Mouse (Mus musculus): ENCODE data around the gene Itch. TPM values are rescaled to one million over a fixed set of nuclear protein-coding genes. Genes with fewer than 3 reads are reported as not detected.

The Itch gene
- polyA plus RNA-seq, 1 experiment from 2014 or later = 18.4 TPM

GRCm38 (mm10) chr2:155091743-155092075, 41.6 kb upstream of the Itch start:
- Histone ChIP-seq H3K36me3 (ENCODE audit: control insufficient read depth, insufficient read depth, low read length) (no peaks in the 10 kb centered on the region), H3K9ac (ENCODE audit: low read length) (no peak overlapping the region), H3K4me1 (replicated peaks; ENCODE audit: control insufficient read depth, insufficient read depth) (no peaks in the 10 kb centered on the region), H3K9me3 (ENCODE audit: control insufficient read depth, low read length) (no peaks in the 10 kb centered on the region), H3K4me2 (replicated peaks; ENCODE audit: low read depth) (no peak overlapping the region), H3K4me3 (ENCODE audit: low read depth, low read length) (no peak overlapping the region), H3K27me3 (ENCODE audit: control insufficient read depth, insufficient read depth, low read length) (no peaks in the 10 kb centered on the region), H3K27ac (replicated peaks) (no peak overlapping the region)
- no peak for DNase-seq (ENCODE audit: low spot score)
- no peak for ATAC-seq (ENCODE audit: low FRiP score, low TSS enrichment)
- TF ChIP-seq CTCF (IDR thresholded peaks at IDR 0.05; ENCODE audit: low read depth) (no peak), EP300 (optimal IDR thresholded peaks at IDR 0.05) (no peak)
- 80% methylated on average over 3 of the region's 3 CpGs for WGBS

GRCm38 (mm10) chr2:155093418-155093817, 39.9 kb upstream of the Itch start:
- ATAC-seq (ENCODE audit: low FRiP score, low TSS enrichment) = no peak
- Histone ChIP-seq H3K36me3 (ENCODE audit: control insufficient read depth, insufficient read depth, low read length) (no peaks in the 10 kb centered on the region), H3K27ac (replicated peaks) (no peak overlapping the region), H3K4me1 (replicated peaks; ENCODE audit: control insufficient read depth, insufficient read depth) (no peaks in the 10 kb centered on the region), H3K4me3 (ENCODE audit: low read depth, low read length) (no peak overlapping the region), H3K9me3 (ENCODE audit: control insufficient read depth, low read length) (no peaks in the 10 kb centered on the region), H3K9ac (ENCODE audit: low read length) (no peak overlapping the region), H3K4me2 (replicated peaks; ENCODE audit: low read depth) (no peak overlapping the region), H3K27me3 (ENCODE audit: control insufficient read depth, insufficient read depth, low read length) (no peaks in the 10 kb centered on the region)
- TF ChIP-seq CTCF (IDR thresholded peaks at IDR 0.05; ENCODE audit: low read depth) (no peak), EP300 (optimal IDR thresholded peaks at IDR 0.05) (no peak)
- 44% methylated on average over 4 of the region's 4 CpGs for WGBS
- DNase-seq (ENCODE audit: low spot score) = no peak

GRCm38 (mm10) chr2:155098720-155099380, 34.5 kb upstream of the Itch start:
- H3K4me3 ChIP-seq (ENCODE audit: low read depth, low read length) = no peak overlapping the region
- no peaks in the 10 kb centered on the region for H3K36me3 ChIP-seq (ENCODE audit: control insufficient read depth, insufficient read depth, low read length)
- H3K4me1 ChIP-seq (replicated peaks; ENCODE audit: control insufficient read depth, insufficient read depth) = no peaks in the 10 kb centered on the region
- H3K9ac ChIP-seq (ENCODE audit: low read length) = no peak overlapping the region
- no peak overlapping the region for H3K27ac ChIP-seq (replicated peaks)
- ATAC-seq (ENCODE audit: low FRiP score, low TSS enrichment) (0 out of 2 replicates have a peak, but pooled peaks have one; percentile 21), DNase-seq (ENCODE audit: low spot score) (no peak)
- no peaks in the 10 kb centered on the region for H3K27me3 ChIP-seq (ENCODE audit: control insufficient read depth, insufficient read depth, low read length)
- H3K9me3 ChIP-seq (ENCODE audit: control insufficient read depth, low read length) = no peaks in the 10 kb centered on the region
- 82% methylated on average over 9 of the region's 9 CpGs for WGBS
- no peak overlapping the region for H3K4me2 ChIP-seq (replicated peaks; ENCODE audit: low read depth)
- TF ChIP-seq CTCF (IDR thresholded peaks at IDR 0.05; ENCODE audit: low read depth) (peak; percentile 51), EP300 (optimal IDR thresholded peaks at IDR 0.05) (no peak)

GRCm38 (mm10) chr2:155099421-155099820, 33.9 kb upstream of the Itch start:
- no peak overlapping the region for H3K9ac ChIP-seq (ENCODE audit: low read length)
- no peaks in the 10 kb centered on the region for H3K9me3 ChIP-seq (ENCODE audit: control insufficient read depth, low read length)
- peak; percentile 25 for DNase-seq (ENCODE audit: low spot score)
- TF ChIP-seq EP300 (optimal IDR thresholded peaks at IDR 0.05) (no peak), CTCF (IDR thresholded peaks at IDR 0.05; ENCODE audit: low read depth) (no peak)
- no peak overlapping the region for H3K27ac ChIP-seq (replicated peaks)
- 60% methylated on average over 7 of the region's 7 CpGs for WGBS
- H3K36me3 ChIP-seq (ENCODE audit: control insufficient read depth, insufficient read depth, low read length) = no peaks in the 10 kb centered on the region
- ATAC-seq (ENCODE audit: low FRiP score, low TSS enrichment) = peak; percentile 21; the same call in 1 of the 2 replicates
- H3K4me2 ChIP-seq (replicated peaks; ENCODE audit: low read depth) = no peak overlapping the region
- H3K4me3 ChIP-seq (ENCODE audit: low read depth, low read length) = no peak overlapping the region
- H3K4me1 ChIP-seq (replicated peaks; ENCODE audit: control insufficient read depth, insufficient read depth) = no peaks in the 10 kb centered on the region
- no peaks in the 10 kb centered on the region for H3K27me3 ChIP-seq (ENCODE audit: control insufficient read depth, insufficient read depth, low read length)

GRCm38 (mm10) chr2:155099994-155100795, 33.1 kb upstream of the Itch start:
- Histone ChIP-seq H3K9me3 (ENCODE audit: control insufficient read depth, low read length) (no peaks in the 10 kb centered on the region), H3K4me3 (ENCODE audit: low read depth, low read length) (no peak overlapping the region), H3K4me2 (replicated peaks; ENCODE audit: low read depth) (no peak overlapping the region), H3K9ac (ENCODE audit: low read length) (no peak overlapping the region), H3K27me3 (ENCODE audit: control insufficient read depth, insufficient read depth, low read length) (no peaks in the 10 kb centered on the region), H3K4me1 (replicated peaks; ENCODE audit: control insufficient read depth, insufficient read depth) (no peaks in the 10 kb centered on the region), H3K36me3 (ENCODE audit: control insufficient read depth, insufficient read depth, low read length) (no peaks in the 10 kb centered on the region), H3K27ac (replicated peaks) (no peak overlapping the region)
- TF ChIP-seq EP300 (optimal IDR thresholded peaks at IDR 0.05) (no peak), CTCF (IDR thresholded peaks at IDR 0.05; ENCODE audit: low read depth) (no peak)
- DNase-seq (ENCODE audit: low spot score) (no peak), ATAC-seq (ENCODE audit: low FRiP score, low TSS enrichment) (no peak)
- WGBS = 75% methylated on average over 14 of the region's 14 CpGs

- no peaks in the 10 kb centered on the region for H3K36me3 ChIP-seq (ENCODE audit: control insufficient read depth, insufficient read depth, low read length)
- H3K27me3 ChIP-seq (ENCODE audit: control insufficient read depth, insufficient read depth, low read length) = no peaks in the 10 kb centered on the region
- TF ChIP-seq CTCF (IDR thresholded peaks at IDR 0.05; ENCODE audit: low read depth) (no peak), EP300 (optimal IDR thresholded peaks at IDR 0.05) (no peak)
- no peaks in the 10 kb centered on the region for H3K4me1 ChIP-seq (replicated peaks; ENCODE audit: control insufficient read depth, insufficient read depth)
- DNase-seq (ENCODE audit: low spot score) (no peak), ATAC-seq (ENCODE audit: low FRiP score, low TSS enrichment) (0 out of 2 replicates have a peak, but pooled peaks have one; percentile 26)
- no peak overlapping the region for H3K27ac ChIP-seq (replicated peaks)
- H3K9me3 ChIP-seq (ENCODE audit: control insufficient read depth, low read length) = no peaks in the 10 kb centered on the region
- 70% methylated on average over 3 of the region's 3 CpGs for WGBS
- H3K9ac ChIP-seq (ENCODE audit: low read length) = no peak overlapping the region
- no peak overlapping the region for H3K4me2 ChIP-seq (replicated peaks; ENCODE audit: low read depth)
- H3K4me3 ChIP-seq (ENCODE audit: low read depth, low read length) = no peak overlapping the region
Observed at GRCm38 (mm10) chr2:155100796-155101259, 32.5 kb upstream of the Itch start.

Data from stomach, postnatal 0 days (tissue).